Mouse (Mus musculus) neural tube, embryonic 10.5 days (tissue): ENCODE results near the gene Krt86.

Source experiments
- DNase-seq: peaks from one replicate; pipeline ENCODE4 v3.0.0-alpha.2; 2017; ENCODE audit warnings: low spot score; ENCODE audit errors: extremely low spot score

The Krt86 gene

GRCm38 (mm10) chr15:101472952-101473528 lies at the start of gene Krt86:
Gene Krt86, plus strand, starts transcription at chr15:101473478.
- DNase-seq: peak; percentile 46

- DNase-seq: no peak
Observed at GRCm38 (mm10) chr15:101424914-101425313, 48.4 kb upstream of the Krt86 start.

GRCm38 (mm10) chr15:101436611-101437010 lies 36.7 kb upstream of the Krt86 start:
- no peak for DNase-seq

- peak; percentile 39 for DNase-seq
Observed at GRCm38 (mm10) chr15:101438555-101438954, 34.7 kb upstream of the Krt86 start, which contains the start of gene Krt87. Gene Krt87, minus strand, starts transcription at chr15:101438804.

- no peak for DNase-seq
Observed at GRCm38 (mm10) chr15:101440837-101441236, 32.4 kb upstream of the Krt86 start.

- no peak for DNase-seq
Observed at GRCm38 (mm10) chr15:101446572-101446971, 26.7 kb upstream of the Krt86 start.

GRCm38 (mm10) chr15:101447444-101447843 lies 25.8 kb upstream of the Krt86 start, which contains the start of gene Krt88:
Gene Krt88, plus strand, starts transcription at chr15:101447744.
- DNase-seq: no peak

GRCm38 (mm10) chr15:101453093-101453736 lies 20.1 kb upstream of the Krt86 start:
- DNase-seq: peak; percentile 80

GRCm38 (mm10) chr15:101454774-101455173 lies 18.5 kb upstream of the Krt86 start:
- DNase-seq: no peak

GRCm38 (mm10) chr15:101455292-101455691 lies 18.0 kb upstream of the Krt86 start:
- DNase-seq: no peak

GRCm38 (mm10) chr15:101455891-101456290 lies 17.4 kb upstream of the Krt86 start:
- no peak for DNase-seq

GRCm38 (mm10) chr15:101458361-101458930 lies 14.8 kb upstream of the Krt86 start:
- no peak for DNase-seq

GRCm38 (mm10) chr15:101459283-101459682 lies 14.0 kb upstream of the Krt86 start:
- peak; percentile 20 for DNase-seq

- DNase-seq: no peak
Observed at GRCm38 (mm10) chr15:101463651-101464050, 9.6 kb upstream of the Krt86 start, which contains the start of gene Krt81. Gene Krt81, minus strand, starts transcription at chr15:101463751.

- DNase-seq: no peak
Observed at GRCm38 (mm10) chr15:101469093-101469492, 4.2 kb upstream of the Krt86 start.

- DNase-seq: peak; percentile 68
Observed at GRCm38 (mm10) chr15:101479007-101479665, 5.9 kb downstream of the Krt86 start.

- DNase-seq: peak; percentile 31
Observed at GRCm38 (mm10) chr15:101479666-101480060, 6.4 kb downstream of the Krt86 start.

- no peak for DNase-seq
Observed at GRCm38 (mm10) chr15:101482056-101482455, 8.8 kb downstream of the Krt86 start.

- DNase-seq: no peak
Observed at GRCm38 (mm10) chr15:101483646-101484045, 10.4 kb downstream of the Krt86 start.

- no peak for DNase-seq
Observed at GRCm38 (mm10) chr15:101484939-101485338, 11.7 kb downstream of the Krt86 start.

- DNase-seq: no peak
Observed at GRCm38 (mm10) chr15:101485911-101486635, 12.8 kb downstream of the Krt86 start.
